Mouse (Mus musculus) embryonic facial prominence, embryonic 14.5 days (tissue): ENCODE data around the gene Prss16. TPM values are rescaled to one million over a fixed set of nuclear protein-coding genes. Genes with fewer than 3 reads are reported as not detected.
"Not testable (repeated sequence)": the region's sequence is repeated elsewhere in the genome, so short reads cannot be mapped to it uniquely, and the experiment has no call there.

Experiments
- ATAC-seq: fragments of 200-750 bp; cut with Nextera tagmentation; 2 replicates; pipeline ENCODE4 v1.8.0; 2017; ENCODE audit warnings: low read depth, moderate number of reproducible peaks, moderate TSS enrichment
- DNase-seq: peaks from one replicate; pipeline ENCODE4 v3.0.0-alpha.2; 2015; ENCODE audit warnings: low spot score
- H3K27ac ChIP-seq: fragments of 300-500 bp; sonication (generic); replicated peaks from 2 replicates; pipeline ENCODE4 v1.5.1; 2014; ENCODE audit warnings: low read depth, mild to moderate bottlenecking, low read length, moderate library complexity
- H3K27me3 ChIP-seq: fragments of 300-500 bp; sonication (generic); replicated peaks from 2 replicates; pipeline ENCODE4 v1.6.1; 2014; ENCODE audit warnings: low read length; ENCODE audit not compliant: control insufficient read depth, insufficient read depth
- H3K36me3 ChIP-seq: fragments of 300-500 bp; sonication (generic); 2 replicates; pipeline ENCODE4 v1.6.1; 2014; ENCODE audit warnings: low read length, mixed read lengths; ENCODE audit not compliant: control insufficient read depth, insufficient read depth
- H3K4me1 ChIP-seq: fragments of 300-500 bp; sonication (generic); 2 replicates; pipeline ENCODE4 v1.6.1; 2014; ENCODE audit warnings: antibody characterized with exemption, low read length; ENCODE audit not compliant: control insufficient read depth, insufficient read depth
- H3K4me2 ChIP-seq: fragments of 300-500 bp; sonication (generic); 2 replicates; pipeline ENCODE4 v1.6.1; 2014; ENCODE audit warnings: low read depth, mild to moderate bottlenecking, low read length, moderate library complexity, mixed read lengths
- H3K4me3 ChIP-seq: fragments of 300-500 bp; sonication (generic); 2 replicates; pipeline ENCODE4 v1.5.1; 2014; ENCODE audit warnings: low read depth, mild to moderate bottlenecking, low read length
- H3K9ac ChIP-seq: fragments of 300-500 bp; sonication (generic); 2 replicates; pipeline ENCODE4 v1.6.1; 2014; ENCODE audit warnings: low read depth, mild to moderate bottlenecking, low read length, moderate library complexity, mixed read lengths
- H3K9me3 ChIP-seq: fragments of 300-500 bp; sonication (generic); 2 replicates; pipeline ENCODE4 v1.6.1; 2016; ENCODE audit warnings: low read length; ENCODE audit not compliant: control insufficient read depth
- WGBS: fragments of 180-500 bp; shearing (Covaris S2); extraction: QIAGEN DNeasy Blood & Tissue Kit; methylation state at CpG from one replicate; pipeline ENCODE4 v1.1.7; 2014; 5-methylcytosine and 5-hydroxymethylcytosine counted together
- polyA plus RNA-seq: library from polyadenylated mRNA; unstranded; fragments of >200 nt; fragmentation: Nextera tagmentation; extraction: Ambion mirVana; gene quantifications from 2 replicates; pipeline ENCODE4 v1.2.1, GENCODE M21; 2014

Prss16 gene
- polyA plus RNA-seq, 1 experiment from 2014 or later, result 0.70 TPM

GRCm38 (mm10) chr13:22037415-22037814, 27.9 kb upstream of the Prss16 start:
- DNase-seq (no peak), ATAC-seq (no peak)
- Histone ChIP-seq H3K9ac (no peak overlapping the region), H3K9me3 (no peaks in the 10 kb centered on the region), H3K27ac (peak overlapping the region; percentile 29; the same call in 1 of the 2 replicates), H3K4me1 (peaks cover 28% of the 10 kb centered on the region), H3K36me3 (no peaks in the 10 kb centered on the region), H3K4me3 (no peak overlapping the region), H3K27me3 (no peaks in the 10 kb centered on the region), H3K4me2 (no peak overlapping the region)
- WGBS, result 54% methylated on average over 2 of the region's 2 CpGs

- WGBS, result 43% methylated on average over 3 of the region's 3 CpGs
- Histone ChIP-seq H3K9ac (peak overlapping the region; percentile 66; the same call in 1 of the 2 replicates), H3K4me3 (peak overlapping the region; percentile 41)
Observed at GRCm38 (mm10) chr13:22036986-22037385, 27.4 kb upstream of the Prss16 start.

GRCm38 (mm10) chr13:22036149-22036956, 26.8 kb upstream of the Prss16 start:
- Histone ChIP-seq H3K27ac (peak overlapping the region; percentile 88), H3K9ac (peak overlapping the region; percentile 66), H3K27me3 (no peaks in the 10 kb centered on the region), H3K9me3 (no peaks in the 10 kb centered on the region), H3K4me2 (peak overlapping the region; percentile 64), H3K36me3 (no peaks in the 10 kb centered on the region), H3K4me3 (peak overlapping the region; percentile 41), H3K4me1 (peaks cover 20% of the 10 kb centered on the region)
- DNase-seq, result no peak
- 2% methylated on average over 14 of the region's 23 CpGs for WGBS
- 0 out of 2 replicates have a peak, but pooled peaks have one; percentile 1 for ATAC-seq

More at GRCm38 (mm10) chr13:22036986-22037385, 27.4 kb upstream of the Prss16 start:
- H3K4me2 ChIP-seq, result peak overlapping the region; percentile 64
- no peaks in the 10 kb centered on the region for H3K27me3 ChIP-seq
- no peaks in the 10 kb centered on the region for H3K36me3 ChIP-seq
- DNase-seq, result no peak
- peak overlapping the region; percentile 88 for H3K27ac ChIP-seq
- no peaks in the 10 kb centered on the region for H3K9me3 ChIP-seq
- H3K4me1 ChIP-seq, result peaks cover 25% of the 10 kb centered on the region
- ATAC-seq, result no peak

- peak within 1 kb of the TSS; percentile 88 for H3K27ac ChIP-seq
- WGBS, result 0% methylated on average over 20 of the region's 69 CpGs
- H3K4me1 ChIP-seq, result peaks cover 18% of the 10 kb centered on the region
- H3K9ac ChIP-seq, result peak within 1 kb of the TSS; percentile 72
- H3K36me3 ChIP-seq, H3K9me3 ChIP-seq, H3K27me3 ChIP-seq: not testable (repeated sequence)
- H3K4me2 ChIP-seq, result peak within 1 kb of the TSS; percentile 64
- ATAC-seq (peak; percentile 97), DNase-seq (peak; percentile 99)
- peak within 1 kb of the TSS; percentile 41 for H3K4me3 ChIP-seq
Observed at GRCm38 (mm10) chr13:22035267-22036148, 26.0 kb upstream of the Prss16 start, which contains the start of the genes Hist1h2ah and Hist1h2bk. Gene Hist1h2ah (minus strand): TSS chr13:22035568. Gene Hist1h2bk (plus strand): TSS chr13:22035870.

- Histone ChIP-seq H3K27me3 (no peaks in the 10 kb centered on the region), H3K9me3 (no peaks in the 10 kb centered on the region), H3K4me2 (peak overlapping the region; percentile 64), H3K4me1 (peaks cover 10% of the 10 kb centered on the region; the same call in 1 of the 2 replicates), H3K36me3 (no peaks in the 10 kb centered on the region), H3K9ac (peak overlapping the region; percentile 72), H3K4me3 (peak overlapping the region; percentile 41), H3K27ac (peak overlapping the region; percentile 83)
- no peak for ATAC-seq
- WGBS, result under 1% methylated on average over 9 of the region's 14 CpGs
- DNase-seq, result no peak
Observed at GRCm38 (mm10) chr13:22034443-22035266, 25.1 kb upstream of the Prss16 start.

GRCm38 (mm10) chr13:22033741-22034442, 24.4 kb upstream of the Prss16 start:
- Histone ChIP-seq H3K36me3 (no peaks in the 10 kb centered on the region), H3K4me3 (peak overlapping the region; percentile 41), H3K9ac (peak overlapping the region; percentile 72), H3K4me1 (peaks cover 10% of the 10 kb centered on the region; the same call in 1 of the 2 replicates), H3K9me3 (no peaks in the 10 kb centered on the region), H3K27ac (peak overlapping the region; percentile 83), H3K27me3 (no peaks in the 10 kb centered on the region), H3K4me2 (peak overlapping the region; percentile 64)
- ATAC-seq, result no peak
- 47% methylated on average over 5 of the region's 5 CpGs for WGBS
- DNase-seq, result no peak

GRCm38 (mm10) chr13:22030493-22030892, 21.0 kb upstream of the Prss16 start:
- Histone ChIP-seq H3K27me3 (no peaks in the 10 kb centered on the region), H3K9ac (no peak overlapping the region), H3K4me2 (no peak overlapping the region), H3K36me3 (no peaks in the 10 kb centered on the region), H3K4me3 (no peak overlapping the region), H3K9me3 (no peaks in the 10 kb centered on the region), H3K27ac (no peak overlapping the region), H3K4me1 (peaks cover 3% of the 10 kb centered on the region; the same call in 1 of the 2 replicates)
- WGBS, result 8% methylated on average over 4 of the region's 4 CpGs
- DNase-seq (no peak), ATAC-seq (no peak)
